Comparison of ENCODE assay signal across 1 mouse cellular context in genomic region chr10:93123957-93124613, GRCm38 (mm10).
A peak's percentile ranks its signal among the peaks of the same experiment; 100 is the strongest.
TF ChIP-seq lines count a peak whose summit lies in the region.

No protein-coding gene starts in this region.

TF ChIP-seq in CH12.LX, 34 proteins besides CTCF, POLR2A, EP300 and RAD21 (continued from another document):
- TF ChIP-seq MYC (IDR thresholded peaks at IDR 0.05; ENCODE audit: low read depth, low read length): peak; percentile 26; the same call in 1 of the 2 replicates
